Mouse (Mus musculus): Measurements from ENCODE around the gene Mast4.
"Not testable (repeated sequence)": the region's sequence is repeated elsewhere in the genome, so short reads cannot be mapped to it uniquely, and the experiment has no call there.

The Mast4 gene

GRCm38 (mm10) chr13:102733063-102733462 lies 601.2 kb downstream of the Mast4 start:
- DNase-seq = no peak

- DNase-seq = not testable (repeated sequence)
Observed at GRCm38 (mm10) chr13:102728951-102729350, 605.3 kb downstream of the Mast4 start.

GRCm38 (mm10) chr13:102728035-102728434 lies 606.3 kb downstream of the Mast4 start:
- no peak for DNase-seq

GRCm38 (mm10) chr13:102726876-102727275 lies 607.4 kb downstream of the Mast4 start:
- DNase-seq = peak in 1 of 2 experiments; percentile 25

- DNase-seq = no peak
Observed at GRCm38 (mm10) chr13:102725906-102726305, 608.4 kb downstream of the Mast4 start.

- DNase-seq = no peak
Observed at GRCm38 (mm10) chr13:102725416-102725815, 608.9 kb downstream of the Mast4 start.

GRCm38 (mm10) chr13:102716973-102717372 lies 617.3 kb downstream of the Mast4 start:
- DNase-seq = no peak

GRCm38 (mm10) chr13:102700744-102701143 lies 633.6 kb downstream of the Mast4 start:
- no peak for DNase-seq

GRCm38 (mm10) chr13:102700176-102700575 lies 634.1 kb downstream of the Mast4 start:
- DNase-seq = no peak

- DNase-seq = peak; percentile 37 to 47
Observed at GRCm38 (mm10) chr13:102698751-102699323, 635.5 kb downstream of the Mast4 start.

GRCm38 (mm10) chr13:102698335-102698734 lies 636.0 kb downstream of the Mast4 start:
- DNase-seq = no peak

GRCm38 (mm10) chr13:102695121-102695905 lies 639.0 kb downstream of the Mast4 start:
- DNase-seq = no peak

- DNase-seq = no peak
Observed at GRCm38 (mm10) chr13:102694154-102694553, 640.1 kb downstream of the Mast4 start.

GRCm38 (mm10) chr13:102693341-102693801 lies 640.9 kb downstream of the Mast4 start, which contains the start of gene Cd180:
Gene Cd180 (plus strand): TSS chr13:102693558.
- peak in 1 of 2 experiments; percentile 7 for DNase-seq

- DNase-seq = no peak
Observed at GRCm38 (mm10) chr13:102691408-102692150, 642.7 kb downstream of the Mast4 start.

GRCm38 (mm10) chr13:102690184-102690583 lies 644.1 kb downstream of the Mast4 start:
- DNase-seq = no peak

GRCm38 (mm10) chr13:102689201-102690090 lies 644.9 kb downstream of the Mast4 start:
- DNase-seq = no peak

- no peak for DNase-seq
Observed at GRCm38 (mm10) chr13:102688121-102688520, 646.2 kb downstream of the Mast4 start.

GRCm38 (mm10) chr13:102684890-102685289 lies 649.4 kb downstream of the Mast4 start:
- DNase-seq = no peak
